Mouse (Mus musculus) MEL (cell line): ENCODE results near the gene Slc22a8.

ENCODE experiments used
- CHD2 ChIP-seq: IDR thresholded peaks from 2 replicates; pipeline ENCODE4 v1.6.1; 2011; ENCODE audit warnings: low read length, improper control_type of control experiment
- CTCF ChIP-seq, 3 experiments: IDR thresholded peaks in 2 of 3; conservative IDR thresholded peaks in 1 of 3; 2 replicates each; pipeline ENCODE4 v1.5.1; 2011 to 2012; ENCODE audit warnings: low read length in 3 of 3, low read depth in 2 of 3, mild to moderate bottlenecking in 2 of 3, improper control_type of control experiment in 1 of 3, inconsistent platforms in 1 of 3, mixed read lengths in 1 of 3, moderate library complexity in 1 of 3; ENCODE audit not compliant: control insufficient read depth in 1 of 3, insufficient read depth in 1 of 3, poor library complexity in 1 of 3, severe bottlenecking in 1 of 3
- EP300 ChIP-seq, 2 experiments: IDR thresholded peaks; 2 replicates each; pipeline ENCODE4 v1.6.1; 2011; ENCODE audit warnings: improper control_type of control experiment in 2 of 2, low read length in 2 of 2, low read depth in 1 of 2, mild to moderate bottlenecking in 1 of 2
- GATA1 ChIP-seq: IDR thresholded peaks from 2 replicates; pipeline ENCODE4 v1.6.1; 2011; ENCODE audit warnings: low read depth, low read length, improper control_type of control experiment
- MAZ ChIP-seq: IDR thresholded peaks from 2 replicates; pipeline ENCODE4 v1.6.1; 2012; ENCODE audit warnings: low read depth, mild to moderate bottlenecking, inconsistent platforms, low read length, improper control_type of control experiment
- NRF1 ChIP-seq: IDR thresholded peaks from 2 replicates; pipeline ENCODE4 v1.6.1; 2014; ENCODE audit warnings: low read depth, mild to moderate bottlenecking, inconsistent platforms, low read length, improper control_type of control experiment, moderate library complexity; ENCODE audit not compliant: poor library complexity, insufficient read depth, severe bottlenecking
- POLR2A ChIP-seq, 2 experiments: IDR thresholded peaks; 2 replicates each; pipeline ENCODE4 v1.6.1; 2011 to 2012; ENCODE audit warnings: low read length in 2 of 2, mild to moderate bottlenecking in 2 of 2, control low read depth in 1 of 2, improper control_type of control experiment in 1 of 2, low read depth in 1 of 2, moderate library complexity in 1 of 2; ENCODE audit not compliant: control insufficient read depth in 1 of 2, insufficient read depth in 1 of 2, poor library complexity in 1 of 2
- POLR2AphosphoS2 ChIP-seq: IDR thresholded peaks from 2 replicates; pipeline ENCODE4 v1.6.1; 2011; ENCODE audit warnings: low read length, improper control_type of control experiment
- RAD21 ChIP-seq: IDR thresholded peaks from 2 replicates; pipeline ENCODE4 v1.6.1; 2011; ENCODE audit warnings: mild to moderate bottlenecking, low read depth, low read length, improper control_type of control experiment
- RCOR1 ChIP-seq: IDR thresholded peaks from 2 replicates; pipeline ENCODE4 v1.6.1; 2012; ENCODE audit warnings: low read depth, mild to moderate bottlenecking, inconsistent platforms, low read length, improper control_type of control experiment
- TCF12 ChIP-seq: IDR thresholded peaks from 2 replicates; pipeline ENCODE4 v1.6.1; 2014; ENCODE audit warnings: low read depth, mild to moderate bottlenecking, inconsistent platforms, low read length, improper control_type of control experiment, moderate library complexity
- USF1 ChIP-seq: IDR thresholded peaks from 2 replicates; pipeline ENCODE4 v1.6.1; 2014; ENCODE audit warnings: low read depth, mild to moderate bottlenecking, inconsistent platforms, low read length, improper control_type of control experiment, moderate library complexity

GRCm38 (mm10) chr19:8617904-8618303 lies 26.9 kb downstream of the Slc22a8 start, which contains the start of gene Slc22a6:
- no peak for TF ChIP-seq RAD21
- no peak for TF ChIP-seq MAZ
- no peak for TF ChIP-seq CHD2
- TF ChIP-seq TCF12 = no peak
- no peak for TF ChIP-seq NRF1
- no peak for TF ChIP-seq EP300 (IDR thresholded peaks at IDR 0.05; ENCODE audit: low read depth in 1 of 2, low read length in 2 of 2)
- no peak for TF ChIP-seq CTCF (IDR thresholded peaks at IDR 0.05 in 2 of 3, conservative IDR thresholded peaks at IDR 0.05 in 1 of 3; ENCODE audit: control insufficient read depth in 1 of 3, insufficient read depth in 1 of 3, low read depth in 2 of 3, low read length in 3 of 3, poor library complexity in 1 of 3, severe bottlenecking in 1 of 3)
- no peak for TF ChIP-seq GATA1
- TF ChIP-seq USF1 = no peak
- TF ChIP-seq POLR2A (IDR thresholded peaks at IDR 0.05; ENCODE audit: control insufficient read depth in 1 of 2, insufficient read depth in 1 of 2, low read depth in 1 of 2, low read length in 2 of 2, poor library complexity in 1 of 2) = no peak
- TF ChIP-seq POLR2AphosphoS2 = no peak
- no peak for TF ChIP-seq RCOR1
